Mouse (Mus musculus): ENCODE measurements around the gene Cdk14. TPM values are rescaled to one million over a fixed set of nuclear protein-coding genes. Genes with fewer than 3 reads are reported as not detected.

Cdk14 gene
- polyA plus RNA-seq, 1 experiment from 2014 or later, result 23.5 TPM

- Histone ChIP-seq H3K4me1 (replicated peaks; ENCODE audit: control insufficient read depth, insufficient read depth, low read length) (peaks cover 7% of the 10 kb centered on the region; the same call in 1 of the 2 replicates), H3K27ac (ENCODE audit: low read depth, low read length) (no peak overlapping the region), H3K9ac (ENCODE audit: low read length) (no peak overlapping the region), H3K27me3 (ENCODE audit: control insufficient read depth, insufficient read depth, low read length) (no peaks in the 10 kb centered on the region), H3K9me3 (ENCODE audit: control insufficient read depth, low read length) (no peaks in the 10 kb centered on the region), H3K4me2 (ENCODE audit: low read depth, low read length, severe bottlenecking) (no peak overlapping the region), H3K36me3 (ENCODE audit: control insufficient read depth, insufficient read depth, low read length) (no peaks in the 10 kb centered on the region), H3K4me3 (ENCODE audit: low read depth, low read length) (no peak overlapping the region)
- ATAC-seq (replicated peaks; ENCODE audit: low FRiP score) (peak; percentile 32; the same call in 1 of the 2 replicates), DNase-seq (ENCODE audit: low spot score) (no peak)
- WGBS, result 54% methylated on average over 11 of the region's 11 CpGs
Observed at GRCm38 (mm10) chr5:4833940-4834339, 586.2 kb downstream of the Cdk14 start.

- DNase-seq (ENCODE audit: low spot score), result no peak
Observed at GRCm38 (mm10) chr5:4826886-4827285, 593.2 kb downstream of the Cdk14 start.

GRCm38 (mm10) chr5:4825951-4826350 is 594.2 kb downstream of the Cdk14 start:
- H3K27me3 ChIP-seq (ENCODE audit: control insufficient read depth, insufficient read depth, low read length), result no peaks in the 10 kb centered on the region
- H3K27ac ChIP-seq (ENCODE audit: low read depth, low read length), result no peak overlapping the region
- no peak for DNase-seq (ENCODE audit: low spot score)
- H3K9me3 ChIP-seq (ENCODE audit: control insufficient read depth, low read length), result no peaks in the 10 kb centered on the region
- H3K4me1 ChIP-seq (replicated peaks; ENCODE audit: control insufficient read depth, insufficient read depth, low read length), result peaks cover 7% of the 10 kb centered on the region; the same call in 1 of the 2 replicates
- no peak overlapping the region for H3K9ac ChIP-seq (ENCODE audit: low read length)
- H3K4me2 ChIP-seq (ENCODE audit: low read depth, low read length, severe bottlenecking), result no peak overlapping the region
- H3K36me3 ChIP-seq (ENCODE audit: control insufficient read depth, insufficient read depth, low read length), result no peaks in the 10 kb centered on the region
- ATAC-seq (replicated peaks; ENCODE audit: low FRiP score), result no peak
- WGBS, result 80% methylated on average over 7 of the region's 7 CpGs
- no peak overlapping the region for H3K4me3 ChIP-seq (ENCODE audit: low read depth, low read length)

More at GRCm38 (mm10) chr5:4826886-4827285, 593.2 kb downstream of the Cdk14 start:
- Histone ChIP-seq H3K4me3 (ENCODE audit: low read depth, low read length) (no peak overlapping the region), H3K4me1 (replicated peaks; ENCODE audit: control insufficient read depth, insufficient read depth, low read length) (peaks cover 2% of the 10 kb centered on the region; the same call in 1 of the 2 replicates), H3K27me3 (ENCODE audit: control insufficient read depth, insufficient read depth, low read length) (no peaks in the 10 kb centered on the region), H3K9ac (ENCODE audit: low read length) (no peak overlapping the region), H3K36me3 (ENCODE audit: control insufficient read depth, insufficient read depth, low read length) (no peaks in the 10 kb centered on the region), H3K4me2 (ENCODE audit: low read depth, low read length, severe bottlenecking) (no peak overlapping the region), H3K9me3 (ENCODE audit: control insufficient read depth, low read length) (no peaks in the 10 kb centered on the region), H3K27ac (ENCODE audit: low read depth, low read length) (no peak overlapping the region)
- 97% methylated on average over 2 of the region's 2 CpGs for WGBS
- no peak for ATAC-seq (replicated peaks; ENCODE audit: low FRiP score)

GRCm38 (mm10) chr5:4825076-4825475 is 595.0 kb downstream of the Cdk14 start:
- Histone ChIP-seq H3K4me1 (replicated peaks; ENCODE audit: control insufficient read depth, insufficient read depth, low read length) (peaks cover 7% of the 10 kb centered on the region; the same call in 1 of the 2 replicates), H3K4me3 (ENCODE audit: low read depth, low read length) (no peak overlapping the region), H3K9ac (ENCODE audit: low read length) (no peak overlapping the region), H3K36me3 (ENCODE audit: control insufficient read depth, insufficient read depth, low read length) (no peaks in the 10 kb centered on the region), H3K27me3 (ENCODE audit: control insufficient read depth, insufficient read depth, low read length) (no peaks in the 10 kb centered on the region), H3K27ac (ENCODE audit: low read depth, low read length) (no peak overlapping the region), H3K4me2 (ENCODE audit: low read depth, low read length, severe bottlenecking) (no peak overlapping the region), H3K9me3 (ENCODE audit: control insufficient read depth, low read length) (no peaks in the 10 kb centered on the region)
- WGBS, result 90% methylated on average over 4 of the region's 4 CpGs
- no peak for DNase-seq (ENCODE audit: low spot score)
- no peak for ATAC-seq (replicated peaks; ENCODE audit: low FRiP score)

- WGBS, result 68% methylated on average over 1 of the region's 1 CpGs
- no peak overlapping the region for H3K4me2 ChIP-seq (ENCODE audit: low read depth, low read length, severe bottlenecking)
- H3K27ac ChIP-seq (ENCODE audit: low read depth, low read length), result no peak overlapping the region
- no peak overlapping the region for H3K9ac ChIP-seq (ENCODE audit: low read length)
- H3K27me3 ChIP-seq (ENCODE audit: control insufficient read depth, insufficient read depth, low read length), result no peaks in the 10 kb centered on the region
- no peaks in the 10 kb centered on the region for H3K9me3 ChIP-seq (ENCODE audit: control insufficient read depth, low read length)
- H3K4me3 ChIP-seq (ENCODE audit: low read depth, low read length), result no peak overlapping the region
- H3K36me3 ChIP-seq (ENCODE audit: control insufficient read depth, insufficient read depth, low read length), result no peaks in the 10 kb centered on the region
- ATAC-seq (replicated peaks; ENCODE audit: low FRiP score), result no peak
- DNase-seq (ENCODE audit: low spot score), result no peak
- peaks cover 7% of the 10 kb centered on the region; the same call in 1 of the 2 replicates for H3K4me1 ChIP-seq (replicated peaks; ENCODE audit: control insufficient read depth, insufficient read depth, low read length)
Observed at GRCm38 (mm10) chr5:4824171-4824570, 595.9 kb downstream of the Cdk14 start.

GRCm38 (mm10) chr5:4822041-4822440 is 598.1 kb downstream of the Cdk14 start:
- WGBS, result 26% methylated on average over 2 of the region's 2 CpGs
- no peak for ATAC-seq (replicated peaks; ENCODE audit: low FRiP score)
- Histone ChIP-seq H3K4me3 (ENCODE audit: low read depth, low read length) (no peak overlapping the region), H3K9me3 (ENCODE audit: control insufficient read depth, low read length) (no peaks in the 10 kb centered on the region), H3K4me1 (replicated peaks; ENCODE audit: control insufficient read depth, insufficient read depth, low read length) (peaks cover 7% of the 10 kb centered on the region; the same call in 1 of the 2 replicates), H3K27me3 (ENCODE audit: control insufficient read depth, insufficient read depth, low read length) (no peaks in the 10 kb centered on the region), H3K4me2 (ENCODE audit: low read depth, low read length, severe bottlenecking) (no peak overlapping the region; the same call in 1 of the 2 replicates), H3K9ac (ENCODE audit: low read length) (no peak overlapping the region), H3K27ac (ENCODE audit: low read depth, low read length) (peak overlapping the region; percentile 58), H3K36me3 (ENCODE audit: control insufficient read depth, insufficient read depth, low read length) (no peaks in the 10 kb centered on the region)
- DNase-seq (ENCODE audit: low spot score), result no peak

GRCm38 (mm10) chr5:4821368-4821771 is 598.7 kb downstream of the Cdk14 start:
- peak; percentile 76 for DNase-seq (ENCODE audit: low spot score)
- H3K36me3 ChIP-seq (ENCODE audit: control insufficient read depth, insufficient read depth, low read length), result no peaks in the 10 kb centered on the region
- H3K9me3 ChIP-seq (ENCODE audit: control insufficient read depth, low read length), result no peaks in the 10 kb centered on the region
- peak; percentile 93 for ATAC-seq (replicated peaks; ENCODE audit: low FRiP score)
- H3K27ac ChIP-seq (ENCODE audit: low read depth, low read length), result peak overlapping the region; percentile 58
- no peak overlapping the region for H3K4me3 ChIP-seq (ENCODE audit: low read depth, low read length)
- WGBS, result 9% methylated on average over 8 of the region's 8 CpGs
- peak overlapping the region; percentile 38 for H3K4me2 ChIP-seq (ENCODE audit: low read depth, low read length, severe bottlenecking)
- H3K4me1 ChIP-seq (replicated peaks; ENCODE audit: control insufficient read depth, insufficient read depth, low read length), result peaks cover 7% of the 10 kb centered on the region; the same call in 1 of the 2 replicates
- H3K27me3 ChIP-seq (ENCODE audit: control insufficient read depth, insufficient read depth, low read length), result no peaks in the 10 kb centered on the region
- peak overlapping the region; percentile 7; the same call in 1 of the 2 replicates for H3K9ac ChIP-seq (ENCODE audit: low read length)

- H3K27me3 ChIP-seq (ENCODE audit: control insufficient read depth, insufficient read depth, low read length), result no peaks in the 10 kb centered on the region
- H3K9me3 ChIP-seq (ENCODE audit: control insufficient read depth, low read length), result no peaks in the 10 kb centered on the region
- no peak overlapping the region for H3K27ac ChIP-seq (ENCODE audit: low read depth, low read length)
- WGBS, result 81% methylated on average over 5 of the region's 5 CpGs
- no peaks in the 10 kb centered on the region for H3K36me3 ChIP-seq (ENCODE audit: control insufficient read depth, insufficient read depth, low read length)
- H3K4me1 ChIP-seq (replicated peaks; ENCODE audit: control insufficient read depth, insufficient read depth, low read length), result peaks cover 6% of the 10 kb centered on the region; the same call in 1 of the 2 replicates
- DNase-seq (ENCODE audit: low spot score) (no peak), ATAC-seq (replicated peaks; ENCODE audit: low FRiP score) (no peak)
- no peak overlapping the region for H3K4me2 ChIP-seq (ENCODE audit: low read depth, low read length, severe bottlenecking)
- no peak overlapping the region for H3K9ac ChIP-seq (ENCODE audit: low read length)
- no peak overlapping the region for H3K4me3 ChIP-seq (ENCODE audit: low read depth, low read length)
Observed at GRCm38 (mm10) chr5:4816981-4817380, 603.1 kb downstream of the Cdk14 start.

Measured in forebrain, embryonic 11.5 days (tissue).